Mouse (Mus musculus) embryo, embryonic 11 days (tissue): Measurements from ENCODE around the gene Olfr76.
"Not testable (repeated sequence)": the region's sequence is repeated elsewhere in the genome, so short reads cannot be mapped to it uniquely, and the experiment has no call there.

Source experiments
- DNase-seq: peaks from one replicate; pipeline ENCODE4 v3.0.0-alpha.2; 2015

Olfr76 gene

DNA sequence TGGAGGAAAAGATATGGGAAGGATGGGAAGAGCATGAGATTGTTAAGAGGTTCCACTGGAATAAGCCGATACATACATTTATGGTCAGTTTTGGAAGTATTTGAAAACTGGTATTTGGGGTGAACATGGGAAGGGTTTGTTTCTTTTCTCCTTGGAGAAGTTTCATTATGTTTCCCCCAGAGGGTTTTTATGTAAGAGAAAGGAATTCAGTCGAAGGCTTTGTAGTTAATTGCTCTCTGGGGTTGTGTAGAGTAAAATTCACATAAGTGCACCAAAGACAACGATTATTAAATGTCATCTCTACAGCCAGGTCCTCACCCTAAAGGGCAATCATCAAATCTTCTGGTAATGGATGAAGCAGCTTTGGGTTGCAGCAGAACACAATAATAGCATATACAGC is at the start of gene Olfr76:
Olfr76 (minus strand) TSS at position 101 of the 400 bp plus-strand sequence.
- DNase-seq, result no peak

DNA sequence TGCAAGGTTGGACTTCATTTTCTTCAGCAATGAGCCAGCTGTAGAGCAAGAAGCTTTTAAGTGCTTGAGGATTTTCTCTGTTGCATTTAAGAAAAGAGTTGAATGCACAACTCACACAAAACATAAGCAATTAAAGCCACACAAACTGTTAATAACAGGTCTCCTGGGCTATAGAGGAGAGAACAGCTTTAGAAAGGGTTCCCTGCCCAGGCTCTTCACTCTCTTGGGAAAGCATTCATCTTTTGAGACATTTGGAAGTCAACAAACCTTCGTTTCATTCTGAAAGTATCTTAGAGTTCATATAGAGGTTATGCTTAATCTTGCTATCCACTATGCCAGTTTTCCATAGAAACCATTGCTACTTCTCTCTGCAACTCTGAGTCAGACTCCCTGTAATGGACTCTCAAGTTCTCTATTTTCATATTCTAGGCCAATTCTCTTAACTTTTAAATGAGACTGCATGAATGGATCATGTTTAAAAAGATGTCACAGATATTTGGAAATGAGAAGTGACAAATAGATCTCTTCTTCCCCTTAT is 47.1 kb upstream of the Olfr76 start, which contains the start of gene Olfr1555-ps1:
Olfr1555-ps1 (minus strand) TSS at position 51 of the 538 bp plus-strand sequence.
- DNase-seq, result not testable (repeated sequence)

DNA sequence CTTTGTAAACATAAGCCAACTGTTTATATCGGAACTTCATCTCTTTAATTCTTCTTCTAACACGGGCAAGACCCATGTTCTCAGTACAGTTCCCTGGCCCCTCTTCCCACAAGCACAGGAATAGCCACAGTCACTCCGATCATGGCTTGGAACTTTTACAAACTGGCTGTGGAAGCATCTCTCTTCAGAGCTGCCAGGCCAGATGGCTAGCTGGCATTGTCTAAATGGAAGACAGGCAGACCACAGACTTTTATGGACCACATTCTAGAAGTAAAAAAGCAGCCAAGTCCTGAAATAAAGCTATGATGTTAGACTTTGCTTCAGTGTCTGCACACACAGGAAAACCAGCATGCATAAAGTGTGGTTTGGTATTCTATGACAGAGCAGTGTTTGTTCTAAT is 22.4 kb upstream of the Olfr76 start:
- no peak for DNase-seq

DNA sequence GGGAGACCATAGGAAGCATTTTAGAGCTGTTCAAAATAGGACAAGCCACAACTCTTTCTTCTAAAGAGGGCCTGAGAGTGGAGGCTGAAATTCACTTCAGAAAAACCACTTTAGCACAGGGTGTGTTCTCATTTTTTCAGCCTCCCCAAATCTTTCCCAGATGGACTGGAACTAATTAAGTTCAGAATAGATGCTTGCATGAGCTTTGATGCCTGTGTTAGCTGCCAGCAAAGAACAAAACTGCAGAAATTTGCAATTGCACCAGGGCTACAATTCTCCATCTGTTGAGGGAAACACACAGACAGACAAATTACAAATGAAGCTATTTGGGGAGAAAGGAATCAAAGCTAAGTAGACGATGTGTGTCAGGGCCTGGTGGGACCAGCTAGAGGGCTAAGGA is 20.4 kb upstream of the Olfr76 start:
- DNase-seq, result peak; percentile 11

DNA sequence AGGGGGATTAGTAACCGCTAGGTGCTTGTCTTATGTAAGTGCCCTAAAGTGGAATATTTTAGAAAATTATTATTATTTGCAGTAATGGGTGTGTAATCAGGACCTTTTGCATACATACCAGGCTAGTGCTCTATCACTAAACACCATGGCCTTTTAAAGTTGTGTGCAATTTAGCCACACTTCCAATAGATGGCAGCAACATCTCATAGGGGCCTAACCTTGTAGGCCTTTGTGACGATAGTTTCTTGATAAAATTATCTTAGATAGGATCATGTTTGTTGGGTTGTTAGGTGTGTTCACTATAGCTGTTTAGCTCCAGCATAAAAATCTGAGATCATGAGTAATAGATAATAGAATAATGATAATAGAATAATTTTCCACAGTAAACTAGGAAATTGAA is 11.3 kb upstream of the Olfr76 start:
- peak; percentile 44 for DNase-seq

DNA sequence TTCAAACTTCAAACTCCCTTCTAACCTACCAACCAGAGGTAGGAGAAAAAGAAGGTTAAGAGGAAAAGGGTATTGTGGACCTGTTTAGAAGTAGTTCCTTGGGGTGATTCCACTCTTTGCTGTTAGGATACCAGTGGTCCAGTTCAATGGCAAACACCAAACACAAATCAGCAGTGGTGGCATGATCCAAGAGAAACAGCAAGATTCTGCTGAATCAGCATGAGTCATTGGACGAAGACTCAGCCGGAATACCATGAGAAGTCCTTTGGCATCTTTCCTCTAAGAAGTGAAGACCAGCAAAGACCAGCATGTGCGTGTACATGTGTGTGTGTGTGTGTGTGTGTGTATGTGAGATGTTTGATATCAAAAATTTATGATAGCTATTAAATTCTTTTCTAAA is 6.5 kb downstream of the Olfr76 start:
- DNase-seq, result no peak

DNA sequence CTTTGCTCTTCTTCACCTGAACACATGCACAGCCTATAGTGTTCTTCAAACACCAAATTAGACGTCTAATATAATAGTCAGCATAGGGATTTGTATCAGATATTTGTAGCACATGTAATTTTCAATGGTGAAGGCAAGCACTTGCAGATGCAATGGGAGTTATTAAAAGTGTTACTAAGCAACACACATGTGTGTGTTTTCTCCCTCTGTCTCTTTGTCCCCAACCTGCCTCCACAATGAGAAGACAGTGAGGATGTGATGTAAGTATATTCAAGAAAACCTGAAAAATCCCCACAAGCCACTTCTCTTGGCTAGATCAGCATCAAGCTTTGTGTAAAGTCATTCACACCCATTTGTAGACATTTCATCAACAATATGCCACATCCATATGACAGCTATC is 7.2 kb downstream of the Olfr76 start, which contains the start of gene Olfr1428:
Olfr1428 (minus strand) TSS at position 101 of the 400 bp plus-strand sequence.
- DNase-seq, result no peak

DNA sequence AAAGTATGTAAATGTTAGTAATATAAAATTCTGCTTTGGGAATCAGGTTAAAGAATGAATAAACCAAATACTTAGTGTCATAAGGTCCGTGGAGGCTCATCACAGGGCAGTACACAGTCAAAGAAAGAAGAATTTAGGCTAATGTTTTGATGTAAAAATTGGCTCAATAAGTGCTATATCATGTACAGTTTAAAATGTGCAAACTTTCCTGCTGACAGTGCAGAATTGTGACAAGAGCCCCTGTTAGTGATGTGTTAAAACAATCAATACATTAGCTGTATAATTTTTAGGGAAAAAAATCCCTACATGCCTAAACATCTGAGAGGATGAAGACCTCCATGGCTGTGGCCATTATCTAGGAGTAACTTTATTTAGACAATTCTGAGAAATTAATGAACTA is 9.2 kb downstream of the Olfr76 start:
- no peak for DNase-seq

DNA sequence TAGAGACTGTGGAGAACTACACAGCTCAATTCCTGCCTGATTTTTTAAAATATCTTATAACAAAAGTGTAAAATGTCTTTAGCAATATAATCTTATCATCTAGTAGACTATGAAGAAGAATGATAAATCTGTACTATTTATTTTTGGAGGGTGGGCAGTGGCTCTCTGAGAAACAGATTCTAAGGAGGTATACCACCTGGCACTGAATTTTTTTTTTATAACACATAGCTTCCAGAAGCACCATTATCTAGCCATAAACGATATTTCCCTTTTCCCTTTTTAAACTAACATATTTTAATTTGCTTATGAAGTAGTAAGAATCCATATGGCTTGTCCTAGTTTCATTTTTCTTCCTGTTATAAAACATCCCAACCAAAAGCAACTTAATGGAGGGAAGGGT is 18.5 kb downstream of the Olfr76 start:
- DNase-seq, result no peak

DNA sequence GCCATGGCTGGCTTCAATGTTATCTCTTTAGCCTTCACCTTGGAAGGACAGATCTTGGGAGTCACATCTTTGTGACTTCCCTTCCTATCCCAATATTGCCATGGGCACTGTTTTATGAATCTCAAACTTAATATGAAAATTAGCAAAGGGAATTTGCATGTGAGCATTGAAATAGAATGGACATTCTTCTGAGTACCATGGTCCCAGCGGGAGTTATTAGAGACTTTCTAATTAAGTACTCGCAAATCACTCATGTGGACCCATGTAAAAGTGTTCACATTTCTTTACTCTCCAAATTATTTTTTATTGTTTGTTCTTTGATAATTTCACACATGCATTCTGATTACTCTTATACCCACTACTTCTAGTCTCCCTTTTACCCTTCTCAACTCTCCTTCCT is 19.8 kb downstream of the Olfr76 start, which contains the start of gene Olfr1427:
Olfr1427 (minus strand) TSS at position 101 of the 400 bp plus-strand sequence.
- DNase-seq, result no peak

DNA sequence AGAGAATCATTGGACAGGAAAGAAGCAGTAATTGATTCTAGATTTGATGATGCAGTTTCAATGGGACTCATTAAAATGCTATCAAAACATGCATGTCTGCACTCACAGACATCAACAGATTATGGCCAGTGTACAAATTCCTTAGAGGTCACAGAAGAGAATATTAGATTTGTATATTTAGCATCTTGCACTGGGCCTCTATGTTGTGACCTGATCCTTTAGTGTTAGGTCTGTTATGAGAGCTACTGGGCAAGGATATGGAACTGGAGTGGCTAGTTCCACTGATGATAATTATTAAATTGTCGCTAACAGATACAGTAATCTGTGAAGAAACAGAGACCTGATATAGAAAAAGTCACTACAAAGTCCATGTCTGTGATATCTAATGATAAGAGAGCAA is 31.1 kb downstream of the Olfr76 start, which contains the start of gene Olfr1426:
Olfr1426 (minus strand) TSS at position 101 of the 400 bp plus-strand sequence.
- no peak for DNase-seq

DNA sequence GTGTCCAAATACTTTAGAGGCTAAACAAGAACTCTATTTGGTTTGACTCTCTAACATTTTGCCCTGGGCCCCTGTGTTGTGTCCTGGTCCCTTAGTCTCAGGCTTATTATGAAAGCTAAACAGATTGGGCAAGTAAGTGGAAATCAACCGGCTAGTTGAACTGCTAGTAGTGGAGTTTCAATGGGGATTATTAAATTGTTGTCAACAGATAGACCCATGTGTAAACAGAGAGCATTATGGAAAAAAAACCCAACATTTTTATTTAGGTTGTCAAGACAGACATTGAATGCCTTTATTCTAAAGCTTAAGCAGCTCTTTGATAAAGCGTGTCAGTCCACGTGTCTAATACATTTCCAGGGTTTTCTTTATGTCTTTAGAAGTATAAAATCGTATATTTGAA is 45.4 kb downstream of the Olfr76 start, which contains the start of gene Olfr1425:
Olfr1425 (minus strand) TSS at position 101 of the 400 bp plus-strand sequence.
- not testable (repeated sequence) for DNase-seq

DNA sequence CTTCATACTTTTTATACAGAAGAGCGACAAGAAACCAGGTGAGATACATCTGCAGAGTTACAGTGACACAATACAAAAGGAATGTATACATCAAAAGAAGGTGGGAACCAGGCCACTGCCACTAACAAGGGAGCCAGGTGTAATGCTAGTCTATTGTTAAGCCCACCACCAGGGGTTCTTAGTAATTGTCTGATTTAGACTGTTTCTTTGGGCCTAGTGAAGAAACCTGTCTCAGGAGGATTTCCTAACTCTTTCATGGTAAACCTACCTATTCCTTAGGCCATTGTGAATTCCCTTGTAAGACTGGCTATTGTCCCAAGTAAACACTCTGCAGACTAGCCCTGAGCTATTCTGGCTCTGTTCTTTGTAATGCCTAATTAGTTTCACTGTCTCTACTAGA is 53.5 kb downstream of the Olfr76 start:
- DNase-seq, result not testable (repeated sequence)
